Mouse (Mus musculus): ENCODE measurements around the gene 4930447F04Rik. TPM values are rescaled to one million over a fixed set of nuclear protein-coding genes. Genes with fewer than 3 reads are reported as not detected.

The 4930447F04Rik gene
- not detected in 2 replicates for polyA plus RNA-seq (2015; fragmentation: Nextera tagmentation; extraction: Ambion mirVana)

DNA sequence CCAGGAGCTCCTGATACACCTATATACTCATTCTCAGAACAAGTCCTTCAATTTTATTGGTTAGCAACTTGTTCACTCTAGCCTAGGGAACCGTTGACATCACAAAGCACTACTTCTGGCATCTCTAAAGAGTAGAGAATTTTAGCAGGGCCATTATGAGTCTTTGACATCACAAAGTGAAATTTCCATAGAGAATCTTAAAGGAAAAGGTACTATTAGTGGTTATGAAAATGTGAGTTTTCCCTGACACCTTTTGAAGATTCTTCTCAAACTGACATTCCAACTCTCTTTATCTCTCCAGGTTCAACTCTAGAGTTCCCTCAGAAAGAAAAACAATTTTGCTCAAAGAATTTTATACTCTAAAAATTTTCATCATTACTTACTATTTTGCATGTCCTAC lies at the start of gene 4930447F04Rik:
4930447F04Rik (minus strand) TSS at position 101 of the 400 bp plus-strand sequence.
- Histone ChIP-seq H3K27me3 (replicated peaks; ENCODE audit: control insufficient read depth, insufficient read depth, low read length) (no peaks in the 10 kb centered on the region), H3K36me3 (ENCODE audit: control insufficient read depth, insufficient read depth) (no peaks in the 10 kb centered on the region), H3K4me1 (replicated peaks; ENCODE audit: control insufficient read depth, insufficient read depth, low read length) (no peaks in the 10 kb centered on the region), H3K4me3 (replicated peaks; ENCODE audit: low read length) (no peak within 1 kb of the TSS), H3K27ac (ENCODE audit: low read length) (no peak within 1 kb of the TSS), H3K9me3 (ENCODE audit: control insufficient read depth, low read length) (no peaks in the 10 kb centered on the region), H3K4me2 (ENCODE audit: low read length) (no peak within 1 kb of the TSS), H3K9ac (replicated peaks; ENCODE audit: low read depth, low read length) (no peak within 1 kb of the TSS)
- WGBS: 74% methylated on average over 1 of the region's 1 CpGs
- ATAC-seq: no peak
